Mouse (Mus musculus): ENCODE results near the gene Olfr1094. TPM values are rescaled to one million over a fixed set of nuclear protein-coding genes. Genes with fewer than 3 reads are reported as not detected.

Olfr1094 gene
- not detected in 2 replicates for polyA plus RNA-seq (2014; fragmentation: Nextera tagmentation; extraction: Ambion mirVana)

DNA sequence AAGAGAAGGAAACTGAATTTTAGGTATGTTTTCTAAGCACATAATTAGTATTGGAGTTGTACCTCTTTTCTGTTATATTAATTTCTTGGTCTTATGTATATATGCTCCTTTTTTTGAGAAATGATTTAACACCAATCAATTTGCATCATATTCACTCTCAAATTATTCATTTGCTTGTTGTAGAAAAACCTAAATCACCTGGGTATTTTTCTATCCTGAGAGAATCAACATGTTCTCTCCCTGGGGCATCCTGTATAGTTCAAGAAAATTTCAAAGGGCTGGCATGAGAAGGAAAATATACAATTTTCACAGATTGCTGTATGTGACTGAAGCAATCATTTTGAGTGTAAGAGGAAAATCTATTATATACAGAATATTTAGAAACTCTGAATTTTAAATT is at the start of gene Olfr1094:
Olfr1094 (plus strand) TSS at position 301 of the 400 bp plus-strand sequence.
- H3K9me3 ChIP-seq (ENCODE audit: control insufficient read depth, low read length), result no peaks in the 10 kb centered on the region
- DNase-seq (ENCODE audit: low spot score) (no peak), ATAC-seq (ENCODE audit: low FRiP score) (no peak)
- H3K27ac ChIP-seq, result no peak within 1 kb of the TSS
- no peak within 1 kb of the TSS for H3K4me2 ChIP-seq (replicated peaks)
- H3K4me1 ChIP-seq (replicated peaks; ENCODE audit: control insufficient read depth, insufficient read depth, low read length), result no peaks in the 10 kb centered on the region
- H3K27me3 ChIP-seq (ENCODE audit: control insufficient read depth, insufficient read depth, low read length), result no peaks in the 10 kb centered on the region
- no peak within 1 kb of the TSS for H3K4me3 ChIP-seq (replicated peaks; ENCODE audit: low read length)
- H3K9ac ChIP-seq, result no peak within 1 kb of the TSS
- no peaks in the 10 kb centered on the region for H3K36me3 ChIP-seq (replicated peaks; ENCODE audit: control insufficient read depth, insufficient read depth)

DNA sequence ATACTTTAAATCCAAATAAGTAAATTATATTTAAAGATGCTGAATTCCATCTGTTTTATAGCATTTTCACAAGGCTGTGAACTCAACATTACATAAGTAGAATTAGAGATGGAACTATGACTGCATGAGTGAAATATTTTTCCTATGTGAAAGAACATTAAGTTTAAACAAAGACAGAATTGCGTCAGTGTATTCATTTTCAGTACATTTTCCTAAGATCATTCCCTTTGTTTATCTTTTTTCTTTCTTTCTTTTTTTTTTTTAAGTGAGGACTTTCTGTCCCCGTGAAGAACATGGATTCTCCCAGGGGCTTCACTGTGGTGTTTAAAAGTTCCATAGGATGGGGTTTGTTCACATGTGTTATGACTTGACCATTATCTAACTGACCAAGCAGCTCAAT is 42.3 kb upstream of the Olfr1094 start, which contains the start of gene Olfr1093:
Olfr1093 (plus strand) TSS at position 301 of the 400 bp plus-strand sequence.
- no peaks in the 10 kb centered on the region for H3K9me3 ChIP-seq (ENCODE audit: control insufficient read depth, low read length)
- H3K27ac ChIP-seq, result no peak within 1 kb of the TSS
- ATAC-seq (ENCODE audit: low FRiP score) (no peak), DNase-seq (ENCODE audit: low spot score) (no peak)
- WGBS, result 80% methylated on average over 2 of the region's 2 CpGs
- no peaks in the 10 kb centered on the region for H3K36me3 ChIP-seq (replicated peaks; ENCODE audit: control insufficient read depth, insufficient read depth)
- H3K27me3 ChIP-seq (ENCODE audit: control insufficient read depth, insufficient read depth, low read length), result no peaks in the 10 kb centered on the region
- no peak within 1 kb of the TSS for H3K4me2 ChIP-seq (replicated peaks)
- no peak within 1 kb of the TSS for H3K4me3 ChIP-seq (replicated peaks; ENCODE audit: low read length)
- no peaks in the 10 kb centered on the region for H3K4me1 ChIP-seq (replicated peaks; ENCODE audit: control insufficient read depth, insufficient read depth, low read length)
- no peak within 1 kb of the TSS for H3K9ac ChIP-seq

DNA sequence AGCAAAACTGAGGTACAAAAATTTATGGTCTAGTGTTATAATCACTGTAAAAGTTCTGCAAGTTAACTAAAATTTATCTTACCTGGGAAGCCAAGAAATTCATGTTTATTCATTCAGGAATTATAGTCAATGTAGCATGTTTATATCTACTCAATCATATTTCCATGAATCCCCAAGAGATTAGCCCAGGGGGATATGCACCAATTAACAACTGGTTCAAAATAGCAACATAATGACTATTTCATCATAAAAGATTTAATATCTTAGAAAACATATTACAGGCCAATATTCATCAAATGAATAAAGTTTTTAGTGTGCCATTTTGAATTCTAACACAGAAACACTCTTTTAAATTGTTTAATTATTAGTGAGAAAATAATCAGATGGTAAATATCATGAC is 14.5 kb upstream of the Olfr1094 start, which contains the start of gene Olfr141:
Olfr141 (minus strand) TSS at position 101 of the 400 bp plus-strand sequence.
- Histone ChIP-seq H3K4me3 (replicated peaks; ENCODE audit: low read length) (no peak within 1 kb of the TSS), H3K9ac (no peak within 1 kb of the TSS), H3K27ac (no peak within 1 kb of the TSS), H3K27me3 (ENCODE audit: control insufficient read depth, insufficient read depth, low read length) (no peaks in the 10 kb centered on the region), H3K4me2 (replicated peaks) (no peak within 1 kb of the TSS), H3K9me3 (ENCODE audit: control insufficient read depth, low read length) (no peaks in the 10 kb centered on the region), H3K36me3 (replicated peaks; ENCODE audit: control insufficient read depth, insufficient read depth) (no peaks in the 10 kb centered on the region), H3K4me1 (replicated peaks; ENCODE audit: control insufficient read depth, insufficient read depth, low read length) (no peaks in the 10 kb centered on the region)
- no peak for DNase-seq (ENCODE audit: low spot score)
- no peak for ATAC-seq (ENCODE audit: low FRiP score)

DNA sequence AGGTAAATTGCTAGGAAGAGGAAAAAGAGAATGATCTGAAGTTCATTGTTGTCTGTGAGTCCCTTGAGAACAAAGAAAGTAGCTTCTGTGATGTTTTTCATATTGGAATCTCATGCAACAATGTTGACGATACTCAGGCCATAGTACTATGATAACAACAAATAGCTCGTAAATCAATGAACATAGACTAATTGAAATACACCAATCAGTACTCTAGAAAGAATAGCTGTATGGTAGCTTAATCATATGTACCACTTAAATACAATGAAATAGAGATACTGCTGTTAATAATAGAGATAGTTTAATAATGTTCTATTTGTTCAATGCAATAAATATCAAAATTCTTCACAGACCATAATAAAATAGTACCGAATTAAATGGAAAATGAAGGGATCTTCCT is 27.1 kb downstream of the Olfr1094 start, which contains the start of gene Olfr1095:
Olfr1095 (minus strand) TSS at position 101 of the 400 bp plus-strand sequence.
- 91% methylated on average over 3 of the region's 3 CpGs for WGBS
- H3K4me1 ChIP-seq (replicated peaks; ENCODE audit: control insufficient read depth, insufficient read depth, low read length), result no peaks in the 10 kb centered on the region
- ATAC-seq (ENCODE audit: low FRiP score), result no peak

DNA sequence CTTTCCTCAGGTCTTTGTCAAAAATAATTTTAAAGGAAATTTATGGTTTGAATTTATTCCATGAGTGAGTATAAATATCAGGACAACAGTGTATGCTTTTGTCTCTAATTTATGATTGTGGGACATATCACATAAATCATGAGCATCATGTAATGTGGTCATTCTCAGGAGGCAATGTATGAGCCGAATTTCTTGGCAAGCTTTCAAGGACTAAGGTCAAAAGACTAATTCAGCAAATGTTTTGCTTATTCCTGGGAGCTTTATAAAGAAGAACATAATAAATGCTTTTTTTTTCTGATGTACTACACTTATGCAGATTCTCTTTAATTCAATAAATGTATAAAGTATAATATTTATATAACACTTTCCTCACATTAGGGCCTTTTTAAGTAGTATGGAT is 50.2 kb downstream of the Olfr1094 start, which contains the start of gene Gm13723:
Gm13723 (minus strand) TSS at position 101 of the 400 bp plus-strand sequence.
- Histone ChIP-seq H3K4me1 (replicated peaks; ENCODE audit: control insufficient read depth, insufficient read depth, low read length) (no peaks in the 10 kb centered on the region), H3K9ac (no peak within 1 kb of the TSS), H3K36me3 (replicated peaks; ENCODE audit: control insufficient read depth, insufficient read depth) (no peaks in the 10 kb centered on the region), H3K4me2 (replicated peaks) (no peak within 1 kb of the TSS), H3K27me3 (ENCODE audit: control insufficient read depth, insufficient read depth, low read length) (no peaks in the 10 kb centered on the region), H3K9me3 (ENCODE audit: control insufficient read depth, low read length) (no peaks in the 10 kb centered on the region), H3K27ac (no peak within 1 kb of the TSS), H3K4me3 (replicated peaks; ENCODE audit: low read length) (no peak within 1 kb of the TSS)
- 65% methylated on average over 1 of the region's 1 CpGs for WGBS
- DNase-seq (ENCODE audit: low spot score) (no peak), ATAC-seq (ENCODE audit: low FRiP score) (no peak)

More for the DNA sequence above, 27.1 kb downstream of the Olfr1094 start, which contains the start of gene Olfr1095:
- no peaks in the 10 kb centered on the region for H3K36me3 ChIP-seq (replicated peaks; ENCODE audit: control insufficient read depth, insufficient read depth)
- no peak within 1 kb of the TSS for H3K4me3 ChIP-seq (replicated peaks; ENCODE audit: low read length)
- H3K27me3 ChIP-seq (ENCODE audit: control insufficient read depth, insufficient read depth, low read length), result no peaks in the 10 kb centered on the region
- no peak within 1 kb of the TSS for H3K4me2 ChIP-seq (replicated peaks)
- DNase-seq (ENCODE audit: low spot score), result no peak
- H3K9ac ChIP-seq, result no peak within 1 kb of the TSS
- no peaks in the 10 kb centered on the region for H3K9me3 ChIP-seq (ENCODE audit: control insufficient read depth, low read length)
- H3K27ac ChIP-seq, result no peak within 1 kb of the TSS

Other genes starting within 250 kb of the Olfr1094 start
- not detected in 2 replicates for gene Olfr1082, start 225.7 kb upstream of the Olfr1094 start, polyA plus RNA-seq (2014; fragmentation: Nextera tagmentation; extraction: Ambion mirVana)
- gene Olfr1084, start 184.9 kb upstream of the Olfr1094 start, polyA plus RNA-seq (2014; fragmentation: Nextera tagmentation; extraction: Ambion mirVana), result not detected in 2 replicates
- not detected in 2 replicates for gene Olfr1085, start 162.6 kb upstream of the Olfr1094 start, polyA plus RNA-seq (2014; fragmentation: Nextera tagmentation; extraction: Ambion mirVana)
- gene Olfr1086, start 144.6 kb upstream of the Olfr1094 start, polyA plus RNA-seq (2014; fragmentation: Nextera tagmentation; extraction: Ambion mirVana), result not detected in 2 replicates
- not detected in 2 replicates for gene Olfr1087, start 126.3 kb upstream of the Olfr1094 start, polyA plus RNA-seq (2014; fragmentation: Nextera tagmentation; extraction: Ambion mirVana)
- gene Olfr1089, start 91.0 kb upstream of the Olfr1094 start, polyA plus RNA-seq (2014; fragmentation: Nextera tagmentation; extraction: Ambion mirVana), result not detected in 2 replicates
- not detected in 2 replicates for gene Olfr1090, start 65.7 kb upstream of the Olfr1094 start, polyA plus RNA-seq (2014; fragmentation: Nextera tagmentation; extraction: Ambion mirVana)
- gene Olfr1093, start 42.2 kb upstream of the Olfr1094 start, polyA plus RNA-seq (2014; fragmentation: Nextera tagmentation; extraction: Ambion mirVana), result not detected in 2 replicates
- not detected in 2 replicates for gene Olfr141, start 14.6 kb upstream of the Olfr1094 start, polyA plus RNA-seq (2014; fragmentation: Nextera tagmentation; extraction: Ambion mirVana)
- not detected in 2 replicates for gene Olfr1095, start 27.0 kb downstream of the Olfr1094 start, polyA plus RNA-seq (2014; fragmentation: Nextera tagmentation; extraction: Ambion mirVana)
- gene Gm13723, start 50.1 kb downstream of the Olfr1094 start, polyA plus RNA-seq (2014; fragmentation: Nextera tagmentation; extraction: Ambion mirVana), result not detected in 2 replicates
- not detected in 2 replicates for gene Olfr1097, start 67.6 kb downstream of the Olfr1094 start, polyA plus RNA-seq (2014; fragmentation: Nextera tagmentation; extraction: Ambion mirVana)
- not detected in 2 replicates for gene Olfr1098, start 99.9 kb downstream of the Olfr1094 start, polyA plus RNA-seq (2014; fragmentation: Nextera tagmentation; extraction: Ambion mirVana)
- not detected in 2 replicates for gene Olfr1099, start 136.0 kb downstream of the Olfr1094 start, polyA plus RNA-seq (2014; fragmentation: Nextera tagmentation; extraction: Ambion mirVana)
- not detected in 2 replicates for gene Olfr1100, start 155.3 kb downstream of the Olfr1094 start, polyA plus RNA-seq (2014; fragmentation: Nextera tagmentation; extraction: Ambion mirVana)
- not detected in 2 replicates for gene Olfr1101, start 166.6 kb downstream of the Olfr1094 start, polyA plus RNA-seq (2014; fragmentation: Nextera tagmentation; extraction: Ambion mirVana)
- not detected in 2 replicates for gene Olfr1102, start 173.7 kb downstream of the Olfr1094 start, polyA plus RNA-seq (2014; fragmentation: Nextera tagmentation; extraction: Ambion mirVana)
- not detected in 2 replicates for gene Olfr1104, start 202.4 kb downstream of the Olfr1094 start, polyA plus RNA-seq (2014; fragmentation: Nextera tagmentation; extraction: Ambion mirVana)
- gene Olfr1105, start 211.9 kb downstream of the Olfr1094 start, polyA plus RNA-seq (2014; fragmentation: Nextera tagmentation; extraction: Ambion mirVana), result not detected in 2 replicates
- gene Olfr1106, start 227.6 kb downstream of the Olfr1094 start, polyA plus RNA-seq (2014; fragmentation: Nextera tagmentation; extraction: Ambion mirVana), result not detected in 2 replicates

Data from hindbrain, embryonic 14.5 days (tissue).